ENCODE assay signal across 24 mouse cellular contexts in the genomic region with DNA sequence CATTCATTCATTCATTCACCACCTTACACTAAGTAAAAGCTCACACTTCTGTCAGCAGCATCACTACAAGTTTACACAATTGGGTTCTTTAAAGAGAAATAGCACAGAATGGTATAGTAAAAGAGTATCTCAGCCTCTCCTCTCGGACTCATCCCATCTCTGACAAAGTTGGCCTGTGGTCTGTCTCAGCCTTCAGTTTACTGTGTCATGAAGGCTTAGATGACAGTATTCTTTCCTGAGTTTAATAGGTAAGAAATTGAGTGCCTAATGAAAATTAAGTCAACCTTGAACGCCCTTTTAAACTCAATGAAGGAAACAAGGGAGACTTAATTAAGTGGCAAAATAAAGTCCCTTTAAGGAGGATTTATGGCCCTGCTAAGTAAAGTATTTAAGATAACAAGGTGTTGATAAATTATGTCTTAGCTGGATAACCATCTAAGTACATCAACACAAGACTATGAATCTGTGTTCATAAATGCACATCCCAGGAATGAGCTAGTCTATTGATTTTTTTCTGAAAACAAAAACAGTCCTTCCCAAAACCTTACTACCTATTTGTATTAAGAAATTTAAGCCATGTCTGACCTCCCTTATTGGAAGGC.
A peak's percentile ranks its signal among the peaks of the same experiment; 100 is the strongest.
DNase-seq lines count a peak whose midpoint lies in the region; ATAC-seq lines count a peak whose summit lies in the region.
"Had no signal": no experiment of that assay in that cellular context is flagged by ENCODE, and none has a peak within 500 bp of the region (broad histone marks: within the 10 kb centered on the region; RNA-seq: fewer than 3 reads in every experiment).

No protein-coding gene starts in this region.

- DNase-seq in kidney, postnatal 4 days: no peak
- DNase-seq in kidney, postnatal 10 days: no peak
- DNase-seq: adrenal gland, adult 8-10 months; adrenal gland, postnatal 14 days; adrenal gland, postnatal 36 days; B cell, adult 2 months; cerebellum, adult 11-12 months; cerebellum, adult 2 months; cerebellum, adult 9-10 months; cerebellum, postnatal 10 days; cerebellum, postnatal 25 days had no signal

- H3K4me1 ChIP-seq in kidney, embryonic 14.5 days (ENCODE audit: control insufficient read depth, insufficient read depth, low read length): peaks cover 14% of the 10 kb centered on the region
- H3K4me1 ChIP-seq in kidney, embryonic 16.5 days (ENCODE audit: insufficient read depth, low read length): peaks cover 18% of the 10 kb centered on the region
- no peaks in the 10 kb centered on the region for H3K4me1 ChIP-seq in neural tube, embryonic 14.5 days (ENCODE audit: control insufficient read depth, insufficient read depth, low read length)
- peaks cover 2% of the 10 kb centered on the region; the same call in 1 of the 2 replicates for H3K4me1 ChIP-seq in neural tube, embryonic 15.5 days
- H3K4me1 ChIP-seq: embryonic facial prominence, embryonic 12.5 days had no signal

- H3K4me3 ChIP-seq in kidney, embryonic 14.5 days (ENCODE audit: low read length): no peak overlapping the region
- H3K4me3 ChIP-seq in kidney, embryonic 16.5 days (ENCODE audit: low read length): no peak overlapping the region
- H3K4me3 ChIP-seq in neural tube, embryonic 14.5 days (ENCODE audit: low read depth, low read length): no peak overlapping the region
- H3K4me3 ChIP-seq in neural tube, embryonic 15.5 days (replicated peaks): no peak overlapping the region
- H3K4me3 ChIP-seq: embryonic facial prominence, embryonic 10.5 days; embryonic facial prominence, embryonic 12.5 days; forebrain, embryonic 13.5 days; forebrain, embryonic 15.5 days had no signal

- no peaks in the 10 kb centered on the region for H3K27me3 ChIP-seq in kidney, embryonic 14.5 days (ENCODE audit: control insufficient read depth, insufficient read depth, low read length)
- no peaks in the 10 kb centered on the region for H3K27me3 ChIP-seq in kidney, embryonic 16.5 days (ENCODE audit: insufficient read depth, low read length)
- no peaks in the 10 kb centered on the region for H3K27me3 ChIP-seq in neural tube, embryonic 14.5 days (ENCODE audit: control insufficient read depth, insufficient read depth, low read length)
- H3K27me3 ChIP-seq in neural tube, embryonic 15.5 days (replicated peaks): no peaks in the 10 kb centered on the region
- H3K27me3 ChIP-seq: CH12.LX; embryonic facial prominence, embryonic 12.5 days; forebrain, embryonic 13.5 days; forebrain, embryonic 15.5 days; Patski had no signal

- no peaks in the 10 kb centered on the region for H3K36me3 ChIP-seq in kidney, embryonic 14.5 days (ENCODE audit: control insufficient read depth, insufficient read depth, low read length)
- H3K36me3 ChIP-seq in kidney, embryonic 16.5 days (ENCODE audit: insufficient read depth, low read length): no peaks in the 10 kb centered on the region
- no peaks in the 10 kb centered on the region for H3K36me3 ChIP-seq in neural tube, embryonic 14.5 days (ENCODE audit: control insufficient read depth, insufficient read depth, low read length)
- H3K36me3 ChIP-seq in neural tube, embryonic 15.5 days: no peaks in the 10 kb centered on the region
- H3K36me3 ChIP-seq: embryonic facial prominence, embryonic 10.5 days; embryonic facial prominence, embryonic 12.5 days; forebrain, embryonic 15.5 days; G1E had no signal

- ATAC-seq in kidney, embryonic 14.5 days (ENCODE audit: low FRiP score, low TSS enrichment): peak; percentile 74
- ATAC-seq in kidney, embryonic 16.5 days (ENCODE audit: low FRiP score, low TSS enrichment): peak; percentile 78
- ATAC-seq in neural tube, embryonic 14.5 days (ENCODE audit: low read depth): 0 out of 2 replicates have a peak, but pooled peaks have one; percentile 38
- no peak for ATAC-seq in neural tube, embryonic 15.5 days (ENCODE audit: low FRiP score)
- ATAC-seq: activated CD4-positive, CD25-positive, alpha-beta regulatory T cell, adult 4 months; CD4-positive, CD25-positive, alpha-beta regulatory T cell, adult 4 months; forebrain, embryonic 13.5 days; forebrain, embryonic 15.5 days; Patski had no signal

- no peak overlapping the region for H3K27ac ChIP-seq in kidney, embryonic 14.5 days (ENCODE audit: low read depth, low read length)
- no peak overlapping the region for H3K27ac ChIP-seq in kidney, embryonic 16.5 days (ENCODE audit: low read length)
- H3K27ac ChIP-seq in neural tube, embryonic 14.5 days (ENCODE audit: low read depth, low read length): no peak overlapping the region
- H3K27ac ChIP-seq in neural tube, embryonic 15.5 days (replicated peaks): no peak overlapping the region
- H3K27ac ChIP-seq: embryonic facial prominence, embryonic 10.5 days; embryonic facial prominence, embryonic 12.5 days; forebrain, embryonic 13.5 days; forebrain, embryonic 15.5 days had no signal

- no peak overlapping the region for H3K9ac ChIP-seq in kidney, embryonic 14.5 days (ENCODE audit: low read depth, low read length)
- no peak overlapping the region for H3K9ac ChIP-seq in kidney, embryonic 16.5 days (replicated peaks; ENCODE audit: low read length)
- no peak overlapping the region for H3K9ac ChIP-seq in neural tube, embryonic 14.5 days (replicated peaks; ENCODE audit: low read depth, low read length)
- no peak overlapping the region for H3K9ac ChIP-seq in neural tube, embryonic 15.5 days (replicated peaks)
- H3K9ac ChIP-seq: embryonic facial prominence, embryonic 12.5 days; forebrain, embryonic 13.5 days; forebrain, embryonic 15.5 days had no signal

- WGBS in kidney, embryonic 14.5 days: 29% methylated on average over 2 of the region's 2 CpGs
- 34% methylated on average over 2 of the region's 2 CpGs for WGBS in kidney, embryonic 16.5 days
- WGBS in neural tube, embryonic 14.5 days: 64% methylated on average over 2 of the region's 2 CpGs
- 64% methylated on average over 2 of the region's 2 CpGs for WGBS in neural tube, embryonic 15.5 days

- H3K9me3 ChIP-seq in kidney, embryonic 14.5 days (ENCODE audit: control insufficient read depth, low read length): no peaks in the 10 kb centered on the region
- H3K9me3 ChIP-seq in kidney, embryonic 16.5 days (ENCODE audit: low read length): no peaks in the 10 kb centered on the region
- no peaks in the 10 kb centered on the region for H3K9me3 ChIP-seq in neural tube, embryonic 14.5 days (ENCODE audit: control insufficient read depth, low read length)
- no peaks in the 10 kb centered on the region for H3K9me3 ChIP-seq in neural tube, embryonic 15.5 days (replicated peaks)
- H3K9me3 ChIP-seq: embryonic facial prominence, embryonic 10.5 days; embryonic facial prominence, embryonic 12.5 days; forebrain, embryonic 13.5 days; forebrain, embryonic 15.5 days; G1E had no signal

- no peak overlapping the region for H3K4me2 ChIP-seq in kidney, embryonic 14.5 days (replicated peaks; ENCODE audit: low read depth, low read length)
- no peak overlapping the region for H3K4me2 ChIP-seq in kidney, embryonic 16.5 days (replicated peaks; ENCODE audit: low read depth, low read length)
- H3K4me2 ChIP-seq in neural tube, embryonic 14.5 days (ENCODE audit: low read depth, low read length): no peak overlapping the region
- H3K4me2 ChIP-seq in neural tube, embryonic 15.5 days: no peak overlapping the region
- H3K4me2 ChIP-seq: embryonic facial prominence, embryonic 12.5 days; forebrain, embryonic 13.5 days; forebrain, embryonic 15.5 days had no signal
